Mouse (Mus musculus) kidney, adult 2 months (tissue): ENCODE results near the gene Tspan18.

Source experiments
- CTCF ChIP-seq: fragments of 200-500 bp; conservative IDR thresholded peaks from 2 replicates; pipeline ENCODE4 v1.5.1; 2011; ENCODE audit warnings: low read depth, mild to moderate bottlenecking, control low read depth, low read length, moderate library complexity, mixed read lengths; ENCODE audit not compliant: insufficient read depth, insufficient read length
- POLR2A ChIP-seq: fragments of 200-500 bp; IDR thresholded peaks from one replicate; pipeline ENCODE4 v1.6.1; 2011; ENCODE audit warnings: low read depth, low read length, control low read depth

DNA sequence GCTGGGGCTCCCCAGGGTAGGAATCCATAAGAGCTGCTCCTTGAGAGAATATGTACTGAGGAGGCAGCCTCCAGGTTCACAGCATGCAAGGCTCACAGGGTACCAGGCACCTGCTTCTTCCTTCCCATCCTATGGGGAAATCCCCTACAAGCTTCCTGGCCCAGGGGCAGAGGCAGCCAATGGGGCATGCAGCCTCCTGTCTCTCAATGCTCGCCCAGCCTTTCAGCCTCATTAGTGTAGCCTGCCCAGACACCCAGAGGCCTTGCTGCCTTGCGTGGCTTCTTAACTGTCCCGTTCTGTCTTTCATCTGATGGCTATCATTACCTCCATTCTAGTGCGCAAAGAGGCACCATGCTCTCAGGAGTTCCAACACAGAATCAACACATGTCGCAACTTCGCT, 85.2 kb downstream of the Tspan18 start:
- no peak for TF ChIP-seq CTCF
- TF ChIP-seq POLR2A: no peak
